20 mouse cellular contexts compared by ENCODE assay signal in the genomic region with DNA sequence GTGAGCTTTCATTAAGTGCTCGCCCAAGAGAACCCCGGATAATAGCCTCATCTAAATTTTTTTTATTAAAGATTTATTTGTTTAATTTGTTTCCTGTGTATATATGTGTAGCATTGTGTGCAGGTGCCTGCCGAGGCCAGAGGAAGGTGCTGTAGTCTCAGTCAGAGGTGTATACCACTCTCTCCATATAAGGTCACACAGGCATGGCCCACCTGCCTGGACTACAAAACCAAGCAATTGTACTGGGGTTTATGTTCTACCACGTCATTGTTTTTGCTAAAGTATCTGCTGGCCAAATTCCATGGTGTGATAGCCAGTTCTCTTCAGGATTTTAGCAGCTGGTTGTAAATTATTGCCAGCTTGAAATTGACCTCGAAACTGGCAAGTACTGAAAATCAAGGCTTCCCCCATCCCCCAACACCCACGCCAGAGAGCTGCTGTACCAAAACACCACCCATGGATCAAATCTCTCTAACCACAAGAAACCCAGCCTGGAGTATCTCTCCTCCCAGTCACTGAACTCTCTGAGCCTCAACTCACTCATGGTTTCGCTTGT.
DNase-seq lines count a peak whose midpoint lies in the region; ATAC-seq and TF ChIP-seq lines count a peak whose summit lies in the region.
"Had no signal": no experiment of that assay in that cellular context is flagged by ENCODE, and none has a peak within 500 bp of the region (broad histone marks: within the 10 kb centered on the region; RNA-seq: fewer than 3 reads in every experiment).

No protein-coding gene starts in this region.

- no peak overlapping the region for H3K4me2 ChIP-seq in intestine, embryonic 15.5 days (replicated peaks)
- H3K4me2 ChIP-seq in intestine, postnatal 0 days (replicated peaks; ENCODE audit: low read depth), result no peak overlapping the region
- no peak overlapping the region for H3K4me2 ChIP-seq in neural tube, embryonic 14.5 days (ENCODE audit: low read depth, low read length)
- no peak overlapping the region for H3K4me2 ChIP-seq in kidney, embryonic 14.5 days (replicated peaks; ENCODE audit: low read depth, low read length)
- H3K4me2 ChIP-seq in stomach, postnatal 0 days (replicated peaks; ENCODE audit: low read depth), result no peak overlapping the region
- H3K4me2 ChIP-seq in midbrain, postnatal 0 days (ENCODE audit: low read depth, low read length, poor library complexity, severe bottlenecking), result no peak overlapping the region
- H3K4me2 ChIP-seq: heart, embryonic 12.5 days; limb, embryonic 15.5 days; lung, embryonic 14.5 days had no signal

- H3K36me3 ChIP-seq in intestine, embryonic 15.5 days, result no peaks in the 10 kb centered on the region
- no peaks in the 10 kb centered on the region for H3K36me3 ChIP-seq in intestine, postnatal 0 days (ENCODE audit: control insufficient read depth, insufficient read depth)
- H3K36me3 ChIP-seq in neural tube, embryonic 14.5 days (ENCODE audit: control insufficient read depth, insufficient read depth, low read length), result no peaks in the 10 kb centered on the region
- H3K36me3 ChIP-seq in kidney, embryonic 14.5 days (ENCODE audit: control insufficient read depth, insufficient read depth, low read length), result no peaks in the 10 kb centered on the region
- H3K36me3 ChIP-seq in stomach, postnatal 0 days (ENCODE audit: control insufficient read depth, insufficient read depth, low read length), result no peaks in the 10 kb centered on the region
- no peaks in the 10 kb centered on the region for H3K36me3 ChIP-seq in thymus, adult 2 months (ENCODE audit: control insufficient read depth, insufficient read depth, low read length)
- no peaks in the 10 kb centered on the region for H3K36me3 ChIP-seq in midbrain, postnatal 0 days (ENCODE audit: insufficient read depth, low read length)
- H3K36me3 ChIP-seq: heart, embryonic 12.5 days; limb, embryonic 15.5 days had no signal

- TF ChIP-seq CTCF in intestine, postnatal 0 days (IDR thresholded peaks at IDR 0.05; ENCODE audit: low read depth), result no peak
- peak; percentile 10; the same call in 1 of the 2 replicates for TF ChIP-seq CTCF in stomach, postnatal 0 days (IDR thresholded peaks at IDR 0.05; ENCODE audit: low read depth)
- TF ChIP-seq CTCF in thymus, adult 2 months (IDR thresholded peaks at IDR 0.05; ENCODE audit: borderline replicate concordance, control insufficient read depth, extremely low read depth, insufficient read depth, low read length, poor library complexity), result no peak
- TF ChIP-seq CTCF in midbrain, postnatal 0 days (IDR thresholded peaks at IDR 0.05), result no peak

- peak; percentile 34; the same call in 1 of the 2 replicates for ATAC-seq in intestine, embryonic 15.5 days
- no peak for ATAC-seq in intestine, postnatal 0 days
- ATAC-seq in neural tube, embryonic 14.5 days (ENCODE audit: low read depth), result peak; percentile 39; the same call in 1 of the 2 replicates
- peak; percentile 68; the same call in 1 of the 2 replicates for ATAC-seq in kidney, embryonic 14.5 days (ENCODE audit: low FRiP score, low TSS enrichment)
- ATAC-seq in stomach, postnatal 0 days (ENCODE audit: low FRiP score, low TSS enrichment), result no peak
- no peak for ATAC-seq in midbrain, postnatal 0 days (ENCODE audit: low FRiP score)
- ATAC-seq: CD4-positive, CD25-positive, alpha-beta regulatory T cell, adult 4 months; inflammation-experienced regulatory T-cells, adult 6 months had no signal

- no peak for TF ChIP-seq EP300 in stomach, postnatal 0 days (optimal IDR thresholded peaks at IDR 0.05)

- no peak for DNase-seq in neural tube, embryonic 10.5 days (ENCODE audit: extremely low spot score, low spot score)
- no peak for DNase-seq in stomach, postnatal 0 days (ENCODE audit: low spot score)
- no peak for DNase-seq in thymus, adult 2 months
- DNase-seq in midbrain, postnatal 0 days (ENCODE audit: low spot score), result no peak
- DNase-seq: adrenal gland, postnatal 10 days; cerebellum, adult 11-12 months; gastrocnemius, adult 2 months; heart, postnatal 4 days; lung, embryonic 14.5 days; midbrain, embryonic 14.5 days; thymus, postnatal 36 days had no signal

- H3K4me3 ChIP-seq in intestine, embryonic 15.5 days (replicated peaks), result no peak overlapping the region
- no peak overlapping the region for H3K4me3 ChIP-seq in intestine, postnatal 0 days (ENCODE audit: low read depth, low read length)
- H3K4me3 ChIP-seq in neural tube, embryonic 14.5 days (ENCODE audit: low read depth, low read length), result no peak overlapping the region
- no peak overlapping the region for H3K4me3 ChIP-seq in kidney, embryonic 14.5 days (ENCODE audit: low read length)
- H3K4me3 ChIP-seq in stomach, postnatal 0 days (ENCODE audit: low read depth, low read length), result no peak overlapping the region
- no peak overlapping the region for H3K4me3 ChIP-seq in thymus, adult 2 months (ENCODE audit: control insufficient read depth, insufficient read depth, low read length)
- H3K4me3 ChIP-seq in midbrain, postnatal 0 days (ENCODE audit: low read depth, low read length), result no peak overlapping the region
- H3K4me3 ChIP-seq: gastrocnemius, adult 2 months; heart, embryonic 12.5 days; left cerebral cortex, adult 2 months; limb, embryonic 15.5 days had no signal

- no peak for TF ChIP-seq POLR2A in thymus, adult 2 months (IDR thresholded peaks at IDR 0.05; ENCODE audit: control insufficient read depth, extremely low read depth, insufficient read depth, low read length, poor library complexity)

- H3K27ac ChIP-seq in intestine, embryonic 15.5 days, result no peak overlapping the region
- H3K27ac ChIP-seq in intestine, postnatal 0 days (ENCODE audit: low read depth, low read length), result no peak overlapping the region
- no peak overlapping the region for H3K27ac ChIP-seq in neural tube, embryonic 14.5 days (ENCODE audit: low read depth, low read length)
- H3K27ac ChIP-seq in kidney, embryonic 14.5 days (ENCODE audit: low read depth, low read length), result no peak overlapping the region
- H3K27ac ChIP-seq in stomach, postnatal 0 days (replicated peaks), result no peak overlapping the region
- H3K27ac ChIP-seq in thymus, adult 2 months (ENCODE audit: control insufficient read depth, insufficient read depth, low read length), result no peak overlapping the region
- H3K27ac ChIP-seq in midbrain, postnatal 0 days (ENCODE audit: low read depth, low read length), result no peak overlapping the region
- H3K27ac ChIP-seq: gastrocnemius, adult 2 months; left cerebral cortex, adult 2 months; limb, embryonic 15.5 days had no signal

- WGBS in intestine, embryonic 15.5 days, result 60% methylated on average over 7 of the region's 7 CpGs
- 59% methylated on average over 7 of the region's 7 CpGs for WGBS in intestine, postnatal 0 days
- WGBS in neural tube, embryonic 14.5 days, result 65% methylated on average over 7 of the region's 7 CpGs
- 59% methylated on average over 7 of the region's 7 CpGs for WGBS in kidney, embryonic 14.5 days
- 65% methylated on average over 7 of the region's 7 CpGs for WGBS in stomach, postnatal 0 days
- WGBS in thymus, adult 2 months, result 65% methylated on average over 7 of the region's 7 CpGs
- 84% methylated on average over 7 of the region's 7 CpGs for WGBS in midbrain, postnatal 0 days

- H3K9me3 ChIP-seq in intestine, embryonic 15.5 days, result no peaks in the 10 kb centered on the region
- H3K9me3 ChIP-seq in intestine, postnatal 0 days (ENCODE audit: control insufficient read depth), result no peaks in the 10 kb centered on the region
- H3K9me3 ChIP-seq in neural tube, embryonic 14.5 days (ENCODE audit: control insufficient read depth, low read length), result no peaks in the 10 kb centered on the region
- H3K9me3 ChIP-seq in kidney, embryonic 14.5 days (ENCODE audit: control insufficient read depth, low read length), result no peaks in the 10 kb centered on the region
- H3K9me3 ChIP-seq in stomach, postnatal 0 days (ENCODE audit: control insufficient read depth, low read length), result no peaks in the 10 kb centered on the region
- H3K9me3 ChIP-seq in midbrain, postnatal 0 days (ENCODE audit: low read length), result no peaks in the 10 kb centered on the region
- H3K9me3 ChIP-seq: heart, embryonic 12.5 days; limb, embryonic 15.5 days had no signal

- H3K4me1 ChIP-seq in intestine, embryonic 15.5 days (replicated peaks), result no peaks in the 10 kb centered on the region
- no peaks in the 10 kb centered on the region for H3K4me1 ChIP-seq in intestine, postnatal 0 days (replicated peaks; ENCODE audit: control insufficient read depth, insufficient read depth, low read length)
- H3K4me1 ChIP-seq in neural tube, embryonic 14.5 days (ENCODE audit: control insufficient read depth, insufficient read depth, low read length), result no peaks in the 10 kb centered on the region
- H3K4me1 ChIP-seq in kidney, embryonic 14.5 days (ENCODE audit: control insufficient read depth, insufficient read depth, low read length), result no peaks in the 10 kb centered on the region
- no peaks in the 10 kb centered on the region for H3K4me1 ChIP-seq in stomach, postnatal 0 days (replicated peaks; ENCODE audit: control insufficient read depth, insufficient read depth)
- no peaks in the 10 kb centered on the region for H3K4me1 ChIP-seq in thymus, adult 2 months (replicated peaks; ENCODE audit: control insufficient read depth, insufficient read depth, low read length)
- no peaks in the 10 kb centered on the region for H3K4me1 ChIP-seq in midbrain, postnatal 0 days (ENCODE audit: insufficient read depth, low read length)
- H3K4me1 ChIP-seq: limb, embryonic 15.5 days had no signal

- H3K9ac ChIP-seq in intestine, embryonic 15.5 days, result no peak overlapping the region
- no peak overlapping the region for H3K9ac ChIP-seq in intestine, postnatal 0 days (ENCODE audit: low read depth, low read length)
- no peak overlapping the region for H3K9ac ChIP-seq in neural tube, embryonic 14.5 days (replicated peaks; ENCODE audit: low read depth, low read length)
- no peak overlapping the region for H3K9ac ChIP-seq in kidney, embryonic 14.5 days (ENCODE audit: low read depth, low read length)
- no peak overlapping the region for H3K9ac ChIP-seq in stomach, postnatal 0 days (ENCODE audit: low read length)
- H3K9ac ChIP-seq in midbrain, postnatal 0 days (replicated peaks; ENCODE audit: low read length, poor library complexity, severe bottlenecking), result no peak overlapping the region
- H3K9ac ChIP-seq: heart, embryonic 12.5 days; limb, embryonic 15.5 days; lung, embryonic 14.5 days had no signal

- H3K27me3 ChIP-seq in intestine, embryonic 15.5 days (replicated peaks), result no peaks in the 10 kb centered on the region
- no peaks in the 10 kb centered on the region for H3K27me3 ChIP-seq in intestine, postnatal 0 days (replicated peaks; ENCODE audit: control insufficient read depth, insufficient read depth, low read length)
- H3K27me3 ChIP-seq in neural tube, embryonic 14.5 days (ENCODE audit: control insufficient read depth, insufficient read depth, low read length), result no peaks in the 10 kb centered on the region
- H3K27me3 ChIP-seq in kidney, embryonic 14.5 days (ENCODE audit: control insufficient read depth, insufficient read depth, low read length), result no peaks in the 10 kb centered on the region
- no peaks in the 10 kb centered on the region for H3K27me3 ChIP-seq in stomach, postnatal 0 days (ENCODE audit: control insufficient read depth, insufficient read depth, low read length)
- no peaks in the 10 kb centered on the region for H3K27me3 ChIP-seq in thymus, adult 2 months (ENCODE audit: control insufficient read depth, insufficient read depth, low read length)
- H3K27me3 ChIP-seq in midbrain, postnatal 0 days (ENCODE audit: insufficient read depth, low read length), result no peaks in the 10 kb centered on the region
- H3K27me3 ChIP-seq: heart, embryonic 12.5 days; limb, embryonic 15.5 days had no signal

Comparison
In these comparisons a context has a peak if more than half of its experiments do, and no peak if none do; other contexts are left out.
1. ATAC-seq: peak in intestine, embryonic 15.5 days (single experiment), neural tube, embryonic 14.5 days (single experiment) and kidney, embryonic 14.5 days (single experiment); none in intestine, postnatal 0 days (single experiment), stomach, postnatal 0 days (single experiment) and midbrain, postnatal 0 days (single experiment).